Mouse (Mus musculus) stomach, postnatal 0 days (tissue): ENCODE results near the gene Plxnc1.

Source experiments
- CTCF ChIP-seq: IDR thresholded peaks from 2 replicates; pipeline ENCODE4 v1.5.1; 2016; ENCODE audit warnings: antibody characterized with exemption, low read depth, mild to moderate bottlenecking, moderate library complexity
- EP300 ChIP-seq: optimal IDR thresholded peaks from 2 replicates; pipeline ENCODE3; 2016; ENCODE audit warnings: antibody characterized with exemption

- no peak for TF ChIP-seq CTCF
- no peak for TF ChIP-seq EP300
These were observed 94.1 kb downstream of the Plxnc1 start for GRCm38 (mm10) chr10:94850565-94850964.
